Mouse (Mus musculus) skeletal muscle tissue, adult 2 months (tissue): ENCODE data around the gene Gm45233.

Source experiments
- DNase-seq: peaks from one replicate; pipeline ENCODE4 v3.0.0-alpha.2; 2012; ENCODE audit warnings: low read depth, low spot score

Gm45233 gene

GRCm38 (mm10) chr7:43495343-43496021, 51.6 kb downstream of the Gm45233 start:
- DNase-seq: no peak

GRCm38 (mm10) chr7:43511707-43512478, 68.0 kb downstream of the Gm45233 start:
- no peak for DNase-seq

GRCm38 (mm10) chr7:43512519-43512918, 68.6 kb downstream of the Gm45233 start:
- DNase-seq: no peak
